Mouse (Mus musculus): ENCODE results near the gene Mybpc2. TPM values are rescaled to one million over a fixed set of nuclear protein-coding genes. Genes with fewer than 3 reads are reported as not detected.

Mybpc2 gene
- polyA plus RNA-seq, 1 experiment, result 6.4 TPM

DNA sequence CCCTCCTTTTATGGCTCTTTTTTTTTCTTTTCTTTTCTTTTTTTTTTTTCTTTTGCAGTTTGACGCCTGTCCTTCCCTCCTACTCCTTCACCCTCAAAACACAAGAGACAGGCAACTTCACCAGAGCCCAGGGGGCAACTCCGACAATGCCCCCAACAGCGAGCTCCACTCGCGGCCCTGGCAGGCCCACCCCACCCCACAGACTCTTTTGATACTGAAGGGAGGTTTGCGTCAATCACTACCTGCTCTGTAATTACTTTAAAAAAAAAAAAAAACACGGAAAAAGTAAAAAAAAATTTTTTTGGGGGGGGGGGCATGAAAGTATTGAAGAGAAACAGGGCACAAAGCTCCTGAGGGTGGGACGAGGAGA is 61.4 kb downstream of the Mybpc2 start:
- H3K36me3 ChIP-seq (ENCODE audit: control insufficient read depth, insufficient read depth, low read length), result no peaks in the 10 kb centered on the region
- TF ChIP-seq POLR2A (IDR thresholded peaks at IDR 0.05; ENCODE audit: low read depth, low read length) (no peak), CTCF (conservative IDR thresholded peaks at IDR 0.05; ENCODE audit: insufficient read depth, insufficient read length, low read depth, low read length) (no peak)
- H3K27me3 ChIP-seq (replicated peaks; ENCODE audit: control insufficient read depth, insufficient read depth, low read length), result no peaks in the 10 kb centered on the region
- no peak for DNase-seq
- no peak overlapping the region for H3K27ac ChIP-seq (ENCODE audit: insufficient read depth, low read depth, low read length)
- H3K4me1 ChIP-seq (ENCODE audit: control insufficient read depth, insufficient read depth, low read length), result no peaks in the 10 kb centered on the region
- 21% methylated on average over 8 of the region's 8 CpGs for WGBS
- no peak overlapping the region for H3K4me3 ChIP-seq (ENCODE audit: insufficient read depth, low read depth, low read length)

GRCm38 (mm10) chr7:44462218-44463055 is 62.0 kb downstream of the Mybpc2 start:
- H3K4me1 ChIP-seq (ENCODE audit: control insufficient read depth, insufficient read depth, low read length), result no peaks in the 10 kb centered on the region
- no peaks in the 10 kb centered on the region for H3K36me3 ChIP-seq (ENCODE audit: control insufficient read depth, insufficient read depth, low read length)
- H3K27ac ChIP-seq (ENCODE audit: insufficient read depth, low read depth, low read length), result no peak overlapping the region
- peak; percentile 59 for DNase-seq
- 10% methylated on average over 77 of the region's 77 CpGs for WGBS
- TF ChIP-seq CTCF (conservative IDR thresholded peaks at IDR 0.05; ENCODE audit: insufficient read depth, insufficient read length, low read depth, low read length) (peak; percentile 29; the same call in 1 of the 2 replicates), POLR2A (IDR thresholded peaks at IDR 0.05; ENCODE audit: low read depth, low read length) (no peak)
- H3K27me3 ChIP-seq (replicated peaks; ENCODE audit: control insufficient read depth, insufficient read depth, low read length), result no peaks in the 10 kb centered on the region
- no peak overlapping the region for H3K4me3 ChIP-seq (ENCODE audit: insufficient read depth, low read depth, low read length)

- no peaks in the 10 kb centered on the region for H3K27me3 ChIP-seq (replicated peaks; ENCODE audit: control insufficient read depth, insufficient read depth, low read length)
- H3K36me3 ChIP-seq (ENCODE audit: control insufficient read depth, insufficient read depth, low read length), result no peaks in the 10 kb centered on the region
- H3K27ac ChIP-seq (ENCODE audit: insufficient read depth, low read depth, low read length), result no peak overlapping the region
- 48% methylated on average over 57 of the region's 57 CpGs for WGBS
- no peaks in the 10 kb centered on the region for H3K4me1 ChIP-seq (ENCODE audit: control insufficient read depth, insufficient read depth, low read length)
- DNase-seq, result no peak
- TF ChIP-seq CTCF (conservative IDR thresholded peaks at IDR 0.05; ENCODE audit: insufficient read depth, insufficient read length, low read depth, low read length) (no peak), POLR2A (IDR thresholded peaks at IDR 0.05; ENCODE audit: low read depth, low read length) (no peak)
- H3K4me3 ChIP-seq (ENCODE audit: insufficient read depth, low read depth, low read length), result no peak overlapping the region
Measured at GRCm38 (mm10) chr7:44461503-44462217, 62.8 kb downstream of the Mybpc2 start.

DNA sequence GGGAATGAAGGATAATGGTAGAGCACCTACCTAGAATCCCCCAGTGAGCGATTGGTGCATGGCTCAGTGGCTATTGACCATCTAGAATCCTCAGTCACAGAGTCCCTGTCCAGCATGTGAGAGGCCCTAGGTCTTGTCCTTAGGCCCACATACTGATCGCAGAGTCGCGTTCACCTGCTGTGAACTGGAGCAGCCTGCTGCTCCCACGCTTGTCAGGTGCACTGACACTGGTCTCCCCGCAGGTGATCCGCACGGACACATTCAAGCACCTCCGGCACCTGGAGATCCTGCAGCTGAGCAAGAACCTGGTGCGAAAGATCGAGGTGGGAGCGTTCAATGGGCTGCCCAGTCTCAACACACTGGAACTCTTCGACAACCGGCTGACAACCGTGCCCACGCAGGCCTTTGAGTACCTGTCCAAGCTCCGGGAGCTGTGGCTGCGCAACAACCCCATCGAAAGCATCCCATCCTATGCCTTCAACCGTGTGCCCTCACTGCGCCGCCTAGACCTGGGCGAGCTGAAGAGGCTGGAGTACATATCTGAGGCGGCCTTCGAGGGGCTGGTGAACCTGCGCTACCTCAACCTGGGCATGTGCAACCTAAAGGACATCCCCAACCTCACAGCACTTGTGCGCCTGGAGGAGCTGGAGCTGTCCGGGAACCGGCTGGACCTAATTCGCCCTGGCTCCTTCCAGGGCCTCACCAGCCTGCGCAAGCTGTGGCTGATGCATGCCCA is 63.5 kb downstream of the Mybpc2 start:
- no peak for DNase-seq
- H3K27me3 ChIP-seq (replicated peaks; ENCODE audit: control insufficient read depth, insufficient read depth, low read length), result no peaks in the 10 kb centered on the region
- no peak overlapping the region for H3K4me3 ChIP-seq (ENCODE audit: insufficient read depth, low read depth, low read length)
- H3K27ac ChIP-seq (ENCODE audit: insufficient read depth, low read depth, low read length), result no peak overlapping the region
- H3K36me3 ChIP-seq (ENCODE audit: control insufficient read depth, insufficient read depth, low read length), result no peaks in the 10 kb centered on the region
- H3K4me1 ChIP-seq (ENCODE audit: control insufficient read depth, insufficient read depth, low read length), result no peaks in the 10 kb centered on the region
- WGBS, result 73% methylated on average over 31 of the region's 31 CpGs
- TF ChIP-seq CTCF (conservative IDR thresholded peaks at IDR 0.05; ENCODE audit: insufficient read depth, insufficient read length, low read depth, low read length), result no peak
- no peak for TF ChIP-seq POLR2A (IDR thresholded peaks at IDR 0.05; ENCODE audit: low read depth, low read length)

GRCm38 (mm10) chr7:44460067-44460466 is 64.4 kb downstream of the Mybpc2 start:
- Histone ChIP-seq H3K27ac (ENCODE audit: insufficient read depth, low read depth, low read length) (no peak overlapping the region), H3K36me3 (ENCODE audit: control insufficient read depth, insufficient read depth, low read length) (no peaks in the 10 kb centered on the region), H3K4me3 (ENCODE audit: insufficient read depth, low read depth, low read length) (no peak overlapping the region), H3K4me1 (ENCODE audit: control insufficient read depth, insufficient read depth, low read length) (no peaks in the 10 kb centered on the region), H3K27me3 (replicated peaks; ENCODE audit: control insufficient read depth, insufficient read depth, low read length) (no peaks in the 10 kb centered on the region)
- TF ChIP-seq POLR2A (IDR thresholded peaks at IDR 0.05; ENCODE audit: low read depth, low read length), result no peak
- no peak for TF ChIP-seq CTCF (conservative IDR thresholded peaks at IDR 0.05; ENCODE audit: insufficient read depth, insufficient read length, low read depth, low read length)
- WGBS, result 57% methylated on average over 6 of the region's 6 CpGs
- DNase-seq, result no peak

DNA sequence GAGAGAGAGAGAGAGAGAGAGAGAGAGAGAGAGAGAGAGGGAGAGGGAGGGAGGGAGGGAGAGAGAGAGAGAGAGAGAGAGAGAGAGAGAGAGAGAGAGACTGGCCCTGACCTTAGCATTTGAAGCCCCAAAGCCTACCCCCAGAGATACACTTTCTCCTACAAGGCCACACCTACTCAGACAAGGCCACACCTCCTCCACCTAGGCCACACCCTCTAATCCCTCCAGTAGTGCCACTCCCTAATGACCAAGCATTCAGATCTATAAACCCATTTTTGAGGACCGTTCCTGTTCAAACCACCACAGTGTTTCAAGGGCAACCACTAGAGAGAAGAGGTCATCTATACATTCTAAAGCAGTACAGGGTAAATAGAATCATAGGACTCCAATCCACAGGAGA is 68.2 kb downstream of the Mybpc2 start:
- TF ChIP-seq POLR2A (IDR thresholded peaks at IDR 0.05; ENCODE audit: low read depth, low read length), result no peak
- no peak for TF ChIP-seq CTCF (conservative IDR thresholded peaks at IDR 0.05; ENCODE audit: insufficient read depth, insufficient read length, low read depth, low read length)
- Histone ChIP-seq H3K27ac (ENCODE audit: insufficient read depth, low read depth, low read length) (no peak overlapping the region), H3K36me3 (ENCODE audit: control insufficient read depth, insufficient read depth, low read length) (no peaks in the 10 kb centered on the region), H3K27me3 (replicated peaks; ENCODE audit: control insufficient read depth, insufficient read depth, low read length) (no peaks in the 10 kb centered on the region), H3K4me3 (ENCODE audit: insufficient read depth, low read depth, low read length) (no peak overlapping the region), H3K4me1 (ENCODE audit: control insufficient read depth, insufficient read depth, low read length) (no peaks in the 10 kb centered on the region)
- 89% methylated on average over 1 of the region's 1 CpGs for WGBS
- DNase-seq, result no peak

Data from kidney, adult 2 months (tissue).